Mouse (Mus musculus) forebrain, embryonic 15.5 days (tissue): ENCODE data around the gene Spam1. TPM values are rescaled to one million over a fixed set of nuclear protein-coding genes. Genes with fewer than 3 reads are reported as not detected.

Experiments used
- ATAC-seq: fragments of 200-750 bp; cut with Nextera tagmentation; replicated peaks from 2 replicates; pipeline ENCODE4 v1.8.0; 2017; ENCODE audit warnings: mild to moderate bottlenecking, moderate TSS enrichment, moderate library complexity
- H3K27ac ChIP-seq: fragments of 300-500 bp; sonication (generic); replicated peaks from 2 replicates; pipeline ENCODE4 v1.5.1; 2015; ENCODE audit warnings: mild to moderate bottlenecking, inconsistent platforms
- H3K27me3 ChIP-seq: fragments of 300-500 bp; sonication (generic); 2 replicates; pipeline ENCODE4 v1.6.1; 2015; ENCODE audit warnings: inconsistent platforms
- H3K36me3 ChIP-seq: fragments of 300-500 bp; sonication (generic); 2 replicates; pipeline ENCODE4 v1.6.1; 2015; ENCODE audit warnings: mild to moderate bottlenecking, inconsistent platforms
- H3K4me1 ChIP-seq: fragments of 300-500 bp; sonication (generic); 2 replicates; pipeline ENCODE4 v1.6.1; 2015; ENCODE audit warnings: inconsistent platforms
- H3K4me2 ChIP-seq: fragments of 300-500 bp; sonication (generic); replicated peaks from 2 replicates; pipeline ENCODE4 v1.6.1; 2015; ENCODE audit warnings: mild to moderate bottlenecking, inconsistent platforms
- H3K4me3 ChIP-seq: fragments of 300-500 bp; sonication (generic); 2 replicates; pipeline ENCODE4 v1.5.1; 2015; ENCODE audit warnings: mild to moderate bottlenecking, inconsistent platforms
- H3K9ac ChIP-seq: fragments of 300-500 bp; sonication (generic); replicated peaks from 2 replicates; pipeline ENCODE4 v1.6.1; 2015; ENCODE audit warnings: mild to moderate bottlenecking, inconsistent platforms
- H3K9me3 ChIP-seq: fragments of 300-500 bp; sonication (generic); 2 replicates; pipeline ENCODE4 v1.6.1; 2016; ENCODE audit warnings: inconsistent platforms
- whole genome bisulfite sequencing: fragments of 180-500 bp; shearing (Covaris S2); methylation state at CpG from one replicate; pipeline ENCODE4 v1.1.7; 2015; ENCODE audit warnings: mixed read lengths; 5-methylcytosine and 5-hydroxymethylcytosine counted together
- polyA plus RNA-seq: library from polyadenylated mRNA; unstranded; fragments of >200 nt; fragmentation: Nextera tagmentation; extraction: Ambion mirVana; gene quantifications from 2 replicates; pipeline ENCODE4 v1.2.1, GENCODE M21; 2015

Spam1 gene
- not detected in 2 replicates for polyA plus RNA-seq

DNA sequence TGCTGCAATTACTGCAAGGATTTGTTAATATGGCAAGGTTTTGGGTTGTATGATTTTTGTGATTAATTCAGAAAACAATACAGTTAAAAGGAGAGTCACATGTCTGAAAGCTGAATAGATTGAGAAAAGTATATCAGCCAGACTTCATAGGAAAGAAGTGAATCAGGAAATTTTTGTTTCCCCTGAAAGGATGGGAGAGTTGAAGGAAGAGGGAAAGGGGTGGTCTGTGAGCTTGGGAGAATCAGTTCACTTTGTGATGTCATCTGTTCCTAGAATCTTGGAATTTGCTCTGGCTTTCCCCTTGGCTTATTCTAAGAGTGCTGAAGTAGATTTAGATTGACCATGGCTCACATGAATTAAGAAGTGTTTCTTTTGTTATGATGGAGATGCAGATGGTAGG lies at the start of gene Spam1:
Spam1 (plus strand) TSS at position 301 of the 400 bp plus-strand sequence.
- no peaks in the 10 kb centered on the region for H3K27me3 ChIP-seq
- H3K9me3 ChIP-seq, result no peaks in the 10 kb centered on the region
- no peaks in the 10 kb centered on the region for H3K4me1 ChIP-seq
- no peak within 1 kb of the TSS for H3K4me3 ChIP-seq
- H3K9ac ChIP-seq, result no peak within 1 kb of the TSS
- ATAC-seq, result no peak
- no peak within 1 kb of the TSS for H3K27ac ChIP-seq
- no peaks in the 10 kb centered on the region for H3K36me3 ChIP-seq
- H3K4me2 ChIP-seq, result no peak within 1 kb of the TSS

DNA sequence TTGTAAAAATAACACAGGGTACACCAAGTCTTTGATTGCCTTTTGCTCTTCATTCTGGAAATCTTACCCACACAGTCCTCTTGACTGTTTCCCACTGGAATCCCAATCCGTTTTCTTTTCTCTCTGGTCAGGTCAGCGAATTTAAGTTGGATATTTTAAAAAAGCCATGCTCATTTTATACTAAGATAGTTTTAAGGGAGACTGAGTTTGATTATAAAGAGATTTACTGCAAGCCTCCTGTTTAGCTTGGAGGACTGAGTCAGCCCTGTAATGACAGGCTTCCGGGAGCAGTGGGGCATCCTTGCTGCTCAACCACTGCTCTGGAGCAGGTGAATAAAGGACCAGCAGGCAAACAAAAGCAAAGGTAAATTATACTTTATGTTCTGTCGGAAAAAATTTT lies 43.0 kb upstream of the Spam1 start, which contains the start of gene Hyal4:
Hyal4 (plus strand) TSS at position 301 of the 400 bp plus-strand sequence.
- Histone ChIP-seq H3K4me1 (no peaks in the 10 kb centered on the region), H3K9ac (no peak within 1 kb of the TSS), H3K4me3 (no peak within 1 kb of the TSS), H3K27me3 (no peaks in the 10 kb centered on the region), H3K36me3 (no peaks in the 10 kb centered on the region), H3K27ac (no peak within 1 kb of the TSS), H3K9me3 (no peaks in the 10 kb centered on the region), H3K4me2 (no peak within 1 kb of the TSS)
- no peak for ATAC-seq
- 89% methylated on average over 4 of the region's 4 CpGs for WGBS

GRCm38 (mm10) chr6:24759281-24759680 lies 31.7 kb upstream of the Spam1 start:
- H3K27ac ChIP-seq, result no peak overlapping the region
- H3K4me2 ChIP-seq, result no peak overlapping the region
- no peaks in the 10 kb centered on the region for H3K9me3 ChIP-seq
- H3K27me3 ChIP-seq, result no peaks in the 10 kb centered on the region
- H3K4me1 ChIP-seq, result no peaks in the 10 kb centered on the region
- WGBS, result 95% methylated on average over 3 of the region's 3 CpGs
- no peak overlapping the region for H3K9ac ChIP-seq
- no peaks in the 10 kb centered on the region for H3K36me3 ChIP-seq
- no peak overlapping the region for H3K4me3 ChIP-seq
- no peak for ATAC-seq

GRCm38 (mm10) chr6:24766261-24766660 lies 24.7 kb upstream of the Spam1 start:
- Histone ChIP-seq H3K27ac (no peak overlapping the region), H3K36me3 (no peaks in the 10 kb centered on the region), H3K4me2 (no peak overlapping the region), H3K4me1 (no peaks in the 10 kb centered on the region), H3K27me3 (no peaks in the 10 kb centered on the region), H3K9ac (no peak overlapping the region), H3K4me3 (no peak overlapping the region), H3K9me3 (no peaks in the 10 kb centered on the region)
- WGBS, result 91% methylated on average over 2 of the region's 2 CpGs
- no peak for ATAC-seq

DNA sequence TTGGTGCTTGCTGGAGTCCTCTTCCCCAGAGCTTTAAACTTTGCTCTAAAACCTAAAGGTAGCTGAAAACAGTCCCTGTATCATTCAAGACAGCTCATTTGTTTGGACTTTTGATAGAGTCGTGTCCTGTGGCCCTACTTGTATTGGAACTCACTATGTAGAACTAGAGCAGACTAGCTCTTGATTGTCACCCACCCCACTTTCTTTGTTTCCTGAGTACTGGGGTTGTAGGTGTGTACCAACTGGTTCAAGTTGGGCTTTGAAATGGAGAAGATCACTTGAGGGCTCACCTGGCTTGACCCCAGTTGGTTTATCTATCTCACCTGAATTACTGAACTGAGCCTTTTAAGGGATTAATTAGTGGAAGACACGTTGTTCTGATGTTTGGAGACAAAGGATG lies 11.8 kb upstream of the Spam1 start:
- no peak overlapping the region for H3K4me3 ChIP-seq
- H3K9ac ChIP-seq, result no peak overlapping the region
- H3K4me2 ChIP-seq, result no peak overlapping the region
- no peaks in the 10 kb centered on the region for H3K36me3 ChIP-seq
- no peaks in the 10 kb centered on the region for H3K27me3 ChIP-seq
- H3K4me1 ChIP-seq, result no peaks in the 10 kb centered on the region
- no peaks in the 10 kb centered on the region for H3K9me3 ChIP-seq
- 62% methylated on average over 2 of the region's 2 CpGs for WGBS
- no peak overlapping the region for H3K27ac ChIP-seq
- no peak for ATAC-seq

- no peaks in the 10 kb centered on the region for H3K9me3 ChIP-seq
- H3K27me3 ChIP-seq, result no peaks in the 10 kb centered on the region
- H3K9ac ChIP-seq, result no peak overlapping the region
- ATAC-seq, result no peak
- H3K4me2 ChIP-seq, result no peak overlapping the region
- H3K4me1 ChIP-seq, result no peaks in the 10 kb centered on the region
- no peak overlapping the region for H3K27ac ChIP-seq
- no peaks in the 10 kb centered on the region for H3K36me3 ChIP-seq
- 55% methylated on average over 2 of the region's 2 CpGs for WGBS
- no peak overlapping the region for H3K4me3 ChIP-seq
These were observed 31.1 kb downstream of the Spam1 start for GRCm38 (mm10) chr6:24822070-24822469.

Other genes starting within 250 kb of the Spam1 start
- gene Lmod2, start 193.4 kb upstream of the Spam1 start, polyA plus RNA-seq, result not detected in 2 replicates
- 71.0 and 74.1 TPM in 2 replicates for gene Wasl, start 126.2 kb upstream of the Spam1 start, polyA plus RNA-seq
- gene Hyal6, start 57.9 kb upstream of the Spam1 start, polyA plus RNA-seq, result not detected in 2 replicates
- gene Hyal4, start 42.9 kb upstream of the Spam1 start, polyA plus RNA-seq, result not detected in 2 replicates
- not detected in 2 replicates for gene Hyal5, start 66.8 kb downstream of the Spam1 start, polyA plus RNA-seq
- gene Tmem229a, start 165.1 kb downstream of the Spam1 start, polyA plus RNA-seq, result 1.9 and 2.0 TPM in 2 replicates